Mouse (Mus musculus) intestine, embryonic 15.5 days (tissue): ENCODE measurements around the gene Cdk14. TPM values are rescaled to one million over a fixed set of nuclear protein-coding genes. Genes with fewer than 3 reads are reported as not detected.

Experiments
- ATAC-seq: fragments of 200-750 bp; cut with Nextera tagmentation; 2 replicates; pipeline ENCODE4 v1.8.0; 2017; ENCODE audit warnings: moderate TSS enrichment, moderate library complexity
- H3K27ac ChIP-seq: fragments of 300-500 bp; sonication (generic); 2 replicates; pipeline ENCODE4 v1.5.1; 2015; ENCODE audit warnings: mild to moderate bottlenecking, inconsistent platforms
- H3K27me3 ChIP-seq: fragments of 300-500 bp; sonication (generic); replicated peaks from 2 replicates; pipeline ENCODE4 v1.6.1; 2015; ENCODE audit warnings: inconsistent platforms
- H3K36me3 ChIP-seq: fragments of 300-500 bp; sonication (generic); 2 replicates; pipeline ENCODE4 v1.6.1; 2015; ENCODE audit warnings: inconsistent platforms
- H3K4me1 ChIP-seq: fragments of 300-500 bp; sonication (generic); replicated peaks from 2 replicates; pipeline ENCODE4 v1.6.1; 2015; ENCODE audit warnings: inconsistent platforms
- H3K4me2 ChIP-seq: fragments of 300-500 bp; sonication (generic); replicated peaks from 2 replicates; pipeline ENCODE4 v1.6.1; 2015; ENCODE audit warnings: mild to moderate bottlenecking, inconsistent platforms
- H3K4me3 ChIP-seq: fragments of 300-500 bp; sonication (generic); replicated peaks from 2 replicates; pipeline ENCODE4 v1.5.1; 2015; ENCODE audit warnings: inconsistent platforms
- H3K9ac ChIP-seq: fragments of 300-500 bp; sonication (generic); 2 replicates; pipeline ENCODE4 v1.6.1; 2015; ENCODE audit warnings: inconsistent platforms
- H3K9me3 ChIP-seq: fragments of 300-500 bp; sonication (generic); 2 replicates; pipeline ENCODE4 v1.6.1; 2016; ENCODE audit warnings: inconsistent platforms
- whole genome bisulfite sequencing: fragments of 180-500 bp; shearing (Covaris S2); methylation state at CpG from one replicate; pipeline ENCODE4 v1.1.7; 2015; 5-methylcytosine and 5-hydroxymethylcytosine counted together
- polyA plus RNA-seq: library from polyadenylated mRNA; unstranded; fragments of >200 nt; fragmentation: Nextera tagmentation; extraction: Ambion mirVana; gene quantifications from 2 replicates; pipeline ENCODE4 v1.2.1, GENCODE M21; 2015

The Cdk14 gene
- polyA plus RNA-seq, 1 experiment from 2014 or later = 16.6 TPM

DNA sequence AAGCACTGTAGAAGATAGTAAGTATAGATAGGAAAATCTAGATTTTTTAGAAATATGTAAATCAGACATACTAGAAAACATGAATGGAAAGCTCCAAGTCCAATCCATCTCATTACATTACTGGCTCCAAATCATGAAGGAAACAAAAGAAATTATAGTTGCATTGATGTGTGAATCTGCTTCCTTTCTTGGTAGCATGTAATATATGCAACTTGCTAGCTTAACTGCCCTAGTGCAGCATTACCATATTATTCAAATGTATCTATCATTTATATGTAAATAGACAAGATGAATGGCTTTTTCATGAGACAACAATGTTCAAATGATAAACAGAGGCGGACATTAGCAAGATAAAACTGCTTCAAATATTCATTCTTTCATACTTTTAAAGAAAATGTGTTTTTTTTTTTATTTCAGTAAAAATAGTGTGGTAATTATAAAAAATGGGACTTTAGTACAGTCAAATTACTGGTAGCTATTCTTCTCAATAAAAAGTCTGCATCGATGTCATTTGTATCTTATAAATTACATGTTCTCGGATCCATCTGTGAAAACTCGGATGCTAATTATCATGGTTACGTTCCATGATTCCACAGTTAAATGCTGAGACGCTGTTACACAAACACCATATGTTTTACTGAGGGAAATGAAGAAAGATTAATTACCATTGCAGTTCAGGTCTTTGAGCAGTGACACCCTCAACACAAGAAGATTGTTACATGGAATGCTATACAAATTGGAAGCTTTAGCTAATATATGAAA, 285.8 kb downstream of the Cdk14 start:
- Histone ChIP-seq H3K9ac (no peak overlapping the region), H3K4me2 (no peak overlapping the region), H3K36me3 (no peaks in the 10 kb centered on the region), H3K27ac (no peak overlapping the region), H3K9me3 (no peaks in the 10 kb centered on the region), H3K4me3 (no peak overlapping the region), H3K27me3 (no peaks in the 10 kb centered on the region), H3K4me1 (no peaks in the 10 kb centered on the region)
- no peak for ATAC-seq
- WGBS = 76% methylated on average over 6 of the region's 6 CpGs

DNA sequence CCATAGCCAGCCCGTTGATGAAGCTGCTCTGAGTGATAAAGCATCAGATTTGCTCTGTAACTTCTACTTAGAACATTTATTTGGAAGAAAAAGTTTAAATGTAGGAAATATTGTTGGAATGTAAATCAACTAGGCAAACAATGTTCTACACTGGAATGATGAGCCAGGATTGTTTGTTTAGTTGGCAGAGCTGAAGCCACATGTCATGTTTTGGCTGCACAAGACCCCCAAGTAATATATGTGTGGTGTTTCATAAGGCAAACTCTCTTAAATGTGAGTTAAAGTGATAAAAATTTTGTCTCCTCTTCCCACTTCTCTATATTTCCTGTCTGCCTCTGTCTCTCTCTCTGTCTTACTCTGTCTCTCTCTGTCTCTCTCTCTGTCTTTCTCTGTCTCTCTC, 291.3 kb downstream of the Cdk14 start:
- no peak for ATAC-seq
- H3K9ac ChIP-seq = no peak overlapping the region
- H3K27me3 ChIP-seq = no peaks in the 10 kb centered on the region
- no peaks in the 10 kb centered on the region for H3K36me3 ChIP-seq
- H3K4me1 ChIP-seq = 0 out of 2 replicates have a peak, but pooled peaks cover 2% of the 10 kb centered on the region
- H3K9me3 ChIP-seq = no peaks in the 10 kb centered on the region
- H3K4me2 ChIP-seq = no peak overlapping the region
- 38% methylated on average over 1 of the region's 1 CpGs for WGBS
- no peak overlapping the region for H3K4me3 ChIP-seq
- H3K27ac ChIP-seq = no peak overlapping the region

DNA sequence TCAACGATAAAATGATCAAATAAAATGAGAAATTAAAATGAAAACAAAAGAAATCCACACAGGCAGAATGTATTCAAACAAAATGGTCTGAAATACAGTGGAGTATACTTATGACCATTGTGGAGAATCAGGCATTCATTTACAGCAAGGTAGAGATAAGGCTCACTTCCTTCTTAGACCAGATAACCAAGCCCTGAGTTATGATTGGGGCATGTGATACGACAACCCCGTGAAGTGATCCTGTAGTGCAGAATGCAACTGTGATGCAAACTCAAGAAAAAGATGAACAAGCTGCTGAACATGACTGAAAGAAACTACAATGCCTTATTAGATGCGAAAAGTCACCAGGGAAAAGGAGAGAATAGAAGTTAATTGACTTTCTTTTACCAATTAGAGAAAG, 295.5 kb downstream of the Cdk14 start:
- Histone ChIP-seq H3K27me3 (no peaks in the 10 kb centered on the region), H3K9ac (no peak overlapping the region), H3K27ac (no peak overlapping the region), H3K4me1 (0 out of 2 replicates have a peak, but pooled peaks cover 2% of the 10 kb centered on the region), H3K9me3 (no peaks in the 10 kb centered on the region), H3K4me3 (no peak overlapping the region), H3K36me3 (no peaks in the 10 kb centered on the region), H3K4me2 (no peak overlapping the region)
- peak; percentile 45; the same call in 1 of the 2 replicates for ATAC-seq
- WGBS = 80% methylated on average over 4 of the region's 4 CpGs

DNA sequence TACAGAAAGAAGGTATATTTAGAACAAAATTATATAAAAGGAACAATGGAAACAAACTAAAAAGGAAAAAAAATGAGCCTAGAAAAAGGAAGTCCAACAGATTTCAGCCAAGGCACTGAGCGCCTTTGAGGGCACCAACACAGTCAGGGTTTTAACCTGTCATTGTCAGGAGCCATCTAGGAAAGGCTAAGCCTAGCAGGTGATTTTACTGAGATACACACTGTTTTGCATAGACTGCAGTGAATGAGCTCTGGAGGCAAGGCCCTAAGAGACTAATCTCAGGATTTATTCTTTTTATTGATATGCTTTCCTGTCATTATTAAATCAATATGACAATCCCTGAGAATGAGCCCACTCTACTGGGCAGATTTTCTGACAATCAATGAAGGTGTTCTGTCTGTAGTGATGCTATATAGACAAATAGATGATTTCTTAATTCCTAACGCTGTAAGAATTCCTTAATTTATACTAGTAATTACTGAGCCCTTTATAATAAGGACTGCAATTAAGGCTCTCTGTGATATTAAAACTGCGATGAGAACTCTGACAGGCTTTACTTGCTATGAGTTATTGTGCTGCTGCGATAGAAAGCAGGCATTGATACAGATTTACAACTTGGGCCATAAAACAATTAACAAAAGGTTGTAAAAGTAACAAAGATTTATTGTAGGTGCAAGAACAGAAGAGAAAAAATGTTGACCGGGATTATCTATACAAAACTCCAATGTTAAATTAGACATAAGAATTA, 303.2 kb downstream of the Cdk14 start:
- H3K4me2 ChIP-seq = no peak overlapping the region
- no peak overlapping the region for H3K4me3 ChIP-seq
- no peaks in the 10 kb centered on the region for H3K9me3 ChIP-seq
- ATAC-seq = peak; percentile 87
- 35% methylated on average over 5 of the region's 5 CpGs for WGBS
- H3K36me3 ChIP-seq = no peaks in the 10 kb centered on the region
- H3K9ac ChIP-seq = no peak overlapping the region
- H3K27ac ChIP-seq = no peak overlapping the region
- no peaks in the 10 kb centered on the region for H3K4me1 ChIP-seq
- H3K27me3 ChIP-seq = no peaks in the 10 kb centered on the region

DNA sequence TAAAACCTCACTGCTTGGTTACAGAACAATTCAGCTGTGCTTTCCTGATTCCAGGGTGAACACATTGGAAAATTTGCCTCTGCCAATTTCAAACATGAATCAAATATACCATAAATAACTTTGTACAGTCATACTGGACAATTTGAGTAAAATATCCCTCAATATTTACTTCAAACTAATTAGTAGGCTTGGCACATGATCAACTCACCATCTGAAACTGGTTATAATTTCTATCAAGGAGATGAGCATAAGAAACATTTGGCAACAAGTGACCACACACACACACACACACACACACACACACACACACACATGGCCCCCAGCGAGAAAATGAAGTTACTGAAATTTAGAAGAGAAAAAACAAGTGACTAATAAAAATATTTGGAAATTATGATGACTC, 304.6 kb downstream of the Cdk14 start:
- no peaks in the 10 kb centered on the region for H3K9me3 ChIP-seq
- whole genome bisulfite sequencing = 72% methylated on average over 1 of the region's 1 CpGs
- no peaks in the 10 kb centered on the region for H3K36me3 ChIP-seq
- H3K9ac ChIP-seq = no peak overlapping the region
- no peak for ATAC-seq
- H3K27me3 ChIP-seq = no peaks in the 10 kb centered on the region
- no peaks in the 10 kb centered on the region for H3K4me1 ChIP-seq
- H3K27ac ChIP-seq = no peak overlapping the region
- no peak overlapping the region for H3K4me3 ChIP-seq
- no peak overlapping the region for H3K4me2 ChIP-seq

DNA sequence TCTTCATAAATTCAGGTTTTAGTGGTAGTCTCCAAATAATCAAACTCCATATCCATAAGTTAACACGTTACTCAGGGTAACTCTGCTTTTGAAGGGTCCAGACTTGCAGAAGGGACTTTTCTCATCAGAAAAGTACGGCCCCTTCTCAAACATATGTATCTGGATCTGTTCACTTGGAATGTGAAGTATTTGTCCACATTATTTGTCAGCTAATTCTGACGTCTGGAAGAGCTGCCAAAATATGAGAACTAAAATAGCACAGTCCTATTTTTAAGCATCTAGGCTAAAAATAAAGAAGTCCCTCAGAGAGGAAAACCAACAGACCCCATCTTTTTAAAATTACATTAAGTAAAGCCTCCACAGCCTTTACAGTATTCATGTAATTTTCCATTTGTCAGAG, 310.5 kb downstream of the Cdk14 start:
- H3K36me3 ChIP-seq = no peaks in the 10 kb centered on the region
- H3K4me3 ChIP-seq = no peak overlapping the region
- H3K4me1 ChIP-seq = no peaks in the 10 kb centered on the region
- H3K9me3 ChIP-seq = no peaks in the 10 kb centered on the region
- 32% methylated on average over 3 of the region's 3 CpGs for WGBS
- H3K27ac ChIP-seq = no peak overlapping the region
- no peak overlapping the region for H3K4me2 ChIP-seq
- no peaks in the 10 kb centered on the region for H3K27me3 ChIP-seq
- ATAC-seq = no peak
- no peak overlapping the region for H3K9ac ChIP-seq

DNA sequence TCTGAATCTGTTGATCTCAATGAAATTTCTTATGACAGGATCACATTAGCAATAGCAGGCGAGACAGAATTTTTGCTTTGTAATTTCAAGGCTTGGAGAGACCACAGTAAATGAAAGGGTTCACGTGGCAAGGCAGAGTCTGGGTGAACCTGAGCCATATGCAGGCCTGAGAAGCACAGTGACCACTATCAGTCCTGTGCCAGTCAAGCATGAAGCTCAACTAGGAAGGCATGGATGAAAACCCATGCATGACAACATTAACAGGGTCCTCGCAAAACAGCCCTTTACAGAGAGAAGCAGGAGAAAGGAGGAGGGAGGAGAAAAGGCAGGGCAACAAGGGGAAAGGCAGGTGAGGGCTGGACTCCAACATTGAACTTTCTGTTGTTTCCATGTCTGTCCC, 311.1 kb downstream of the Cdk14 start:
- Histone ChIP-seq H3K4me1 (no peaks in the 10 kb centered on the region), H3K4me2 (no peak overlapping the region), H3K9ac (no peak overlapping the region), H3K9me3 (no peaks in the 10 kb centered on the region), H3K36me3 (no peaks in the 10 kb centered on the region), H3K4me3 (no peak overlapping the region), H3K27me3 (no peaks in the 10 kb centered on the region), H3K27ac (no peak overlapping the region)
- 91% methylated on average over 3 of the region's 3 CpGs for whole genome bisulfite sequencing
- ATAC-seq = no peak

DNA sequence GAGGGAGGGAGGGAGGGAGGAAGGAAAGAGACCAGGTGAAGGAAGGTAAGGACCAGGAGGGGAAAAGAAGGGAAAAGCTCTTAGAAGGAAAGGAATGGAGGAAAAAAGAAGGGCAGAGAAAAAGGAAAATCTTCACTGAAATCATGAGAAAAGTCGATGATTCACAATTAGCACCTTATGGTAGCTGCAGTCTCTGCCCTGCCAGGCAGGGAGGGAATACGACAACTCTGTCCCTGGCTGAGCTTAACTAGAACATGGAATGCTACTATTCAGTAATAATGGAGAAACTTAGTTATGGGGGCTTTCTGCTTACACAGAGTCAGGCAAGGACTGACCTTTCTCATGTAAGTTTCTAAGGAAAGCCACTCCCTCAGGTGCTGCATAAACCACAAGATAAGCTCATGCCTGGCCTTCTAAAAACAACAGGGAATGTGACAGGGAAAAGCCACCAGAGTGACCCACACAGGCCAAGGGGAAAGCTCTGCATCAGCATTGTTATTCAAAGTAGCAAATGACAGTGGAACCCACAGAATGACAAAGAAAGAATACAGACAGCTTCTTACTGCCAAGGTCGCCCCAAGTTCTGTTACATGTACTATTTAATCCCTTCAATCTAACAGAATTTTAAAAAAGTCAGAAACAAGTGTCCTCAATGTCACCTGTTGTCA, 323.7 kb downstream of the Cdk14 start:
- ATAC-seq = no peak
- no peaks in the 10 kb centered on the region for H3K27me3 ChIP-seq
- no peaks in the 10 kb centered on the region for H3K9me3 ChIP-seq
- no peaks in the 10 kb centered on the region for H3K4me1 ChIP-seq
- 70% methylated on average over 3 of the region's 3 CpGs for WGBS
- no peak overlapping the region for H3K9ac ChIP-seq
- H3K4me2 ChIP-seq = no peak overlapping the region
- no peak overlapping the region for H3K27ac ChIP-seq
- H3K36me3 ChIP-seq = no peaks in the 10 kb centered on the region
- H3K4me3 ChIP-seq = no peak overlapping the region

DNA sequence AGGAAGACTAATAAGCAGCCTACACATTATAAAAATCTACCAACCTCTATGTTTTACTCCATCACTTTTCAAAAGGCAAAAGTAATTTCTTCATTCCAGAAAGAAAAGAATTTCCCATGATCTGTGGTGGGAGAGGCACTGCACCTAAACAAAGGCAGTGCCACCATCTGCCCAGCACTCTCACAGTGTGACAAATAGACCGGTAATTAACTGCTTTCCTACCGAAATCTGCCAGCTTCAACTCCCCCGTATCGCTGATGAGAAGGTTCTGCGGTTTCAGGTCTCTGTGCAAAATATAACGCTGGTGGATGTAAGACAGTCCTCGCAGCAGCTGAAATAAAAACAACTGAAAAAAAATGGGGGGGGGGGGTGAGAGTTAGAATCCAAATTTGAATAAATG, 327.4 kb downstream of the Cdk14 start:
- Histone ChIP-seq H3K27ac (no peak overlapping the region), H3K9ac (no peak overlapping the region), H3K4me1 (no peaks in the 10 kb centered on the region), H3K36me3 (no peaks in the 10 kb centered on the region), H3K27me3 (no peaks in the 10 kb centered on the region), H3K9me3 (no peaks in the 10 kb centered on the region), H3K4me3 (no peak overlapping the region), H3K4me2 (no peak overlapping the region)
- no peak for ATAC-seq
- 88% methylated on average over 7 of the region's 7 CpGs for WGBS

DNA sequence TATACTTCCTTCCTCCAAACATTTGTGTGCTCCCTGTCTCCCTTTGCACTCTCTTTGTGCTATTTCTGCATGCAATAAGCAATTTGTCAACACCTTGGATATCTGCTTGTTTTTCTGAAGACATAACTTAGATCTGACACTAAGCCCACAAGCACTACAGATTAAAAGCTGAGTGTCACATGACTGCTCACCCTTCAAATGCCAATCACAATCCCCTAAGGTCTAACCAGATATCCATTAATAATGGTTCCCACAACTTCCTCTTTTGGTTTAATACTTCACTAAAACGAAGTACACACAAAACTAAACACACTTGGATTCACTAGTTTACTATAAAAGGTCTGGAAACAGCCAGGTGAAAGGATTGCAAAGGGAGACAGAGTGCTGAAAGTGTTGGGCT, 348.6 kb downstream of the Cdk14 start:
- no peak overlapping the region for H3K27ac ChIP-seq
- no peaks in the 10 kb centered on the region for H3K4me1 ChIP-seq
- WGBS = 69% methylated on average over 1 of the region's 1 CpGs
- no peak overlapping the region for H3K4me2 ChIP-seq
- ATAC-seq = no peak
- no peak overlapping the region for H3K9ac ChIP-seq
- no peak overlapping the region for H3K4me3 ChIP-seq
- no peaks in the 10 kb centered on the region for H3K9me3 ChIP-seq
- no peaks in the 10 kb centered on the region for H3K36me3 ChIP-seq
- H3K27me3 ChIP-seq = no peaks in the 10 kb centered on the region

DNA sequence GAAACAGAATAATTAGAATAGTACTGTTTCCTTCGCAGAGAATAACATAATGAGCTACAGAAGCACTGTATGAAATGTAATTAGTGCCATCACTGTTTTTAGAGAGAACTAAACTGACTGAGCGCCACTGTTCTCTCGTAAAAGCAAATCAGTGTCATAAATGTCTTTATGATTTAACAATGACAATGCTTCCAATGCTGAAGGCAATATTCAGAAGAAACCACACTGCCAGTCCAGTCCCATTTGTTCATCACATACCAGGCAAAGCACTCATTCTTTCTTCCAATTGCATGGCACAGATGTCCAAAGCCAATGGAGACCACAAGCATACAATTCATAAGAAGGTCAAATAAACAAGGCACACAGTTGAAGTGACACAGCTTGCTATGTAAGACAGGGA, 355.4 kb downstream of the Cdk14 start:
- Histone ChIP-seq H3K9me3 (no peaks in the 10 kb centered on the region), H3K27me3 (no peaks in the 10 kb centered on the region), H3K27ac (no peak overlapping the region), H3K4me3 (no peak overlapping the region), H3K36me3 (no peaks in the 10 kb centered on the region), H3K9ac (no peak overlapping the region), H3K4me2 (no peak overlapping the region), H3K4me1 (no peaks in the 10 kb centered on the region)
- WGBS = 82% methylated on average over 3 of the region's 3 CpGs
- no peak for ATAC-seq

DNA sequence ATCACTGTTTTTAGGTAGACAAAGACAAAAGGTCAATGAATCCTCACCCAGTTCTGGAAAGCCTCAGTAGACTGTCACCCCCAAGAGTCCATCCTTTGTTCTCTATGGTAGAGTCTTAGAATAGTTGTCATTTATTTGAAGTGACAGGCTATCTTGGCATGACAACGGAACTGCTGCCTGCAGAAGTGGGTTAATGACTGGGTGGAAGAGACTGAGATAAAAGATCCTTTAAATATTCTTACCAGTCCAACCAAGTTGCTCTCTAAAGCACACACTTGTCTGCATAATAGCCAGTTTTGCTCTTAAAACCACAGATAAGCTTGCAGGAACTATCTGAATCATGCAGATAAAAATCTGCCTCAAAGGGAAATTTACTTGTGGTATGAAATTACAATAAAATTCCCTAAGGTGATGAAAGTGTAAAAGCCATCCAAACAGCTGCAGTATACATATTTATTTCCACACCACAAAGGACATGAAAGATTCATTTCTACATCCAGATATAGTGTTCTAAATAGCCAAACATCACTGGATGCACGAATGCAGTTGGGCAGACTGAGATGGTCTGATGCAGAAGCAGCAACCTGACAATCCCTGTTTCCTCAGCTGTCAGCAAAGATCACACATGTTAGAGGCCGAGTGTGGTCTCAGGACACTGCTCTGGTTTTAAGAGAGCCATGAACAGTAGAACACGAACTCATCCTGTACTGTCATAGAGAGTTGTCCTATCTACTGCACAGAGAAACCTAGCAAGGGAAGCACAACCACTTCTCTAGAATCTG, 363.8 kb downstream of the Cdk14 start:
- H3K27me3 ChIP-seq = no peaks in the 10 kb centered on the region
- H3K4me1 ChIP-seq = no peaks in the 10 kb centered on the region
- H3K9me3 ChIP-seq = no peaks in the 10 kb centered on the region
- H3K27ac ChIP-seq = no peak overlapping the region
- no peak overlapping the region for H3K4me3 ChIP-seq
- ATAC-seq = no peak
- 61% methylated on average over 4 of the region's 4 CpGs for WGBS
- no peak overlapping the region for H3K4me2 ChIP-seq
- H3K9ac ChIP-seq = no peak overlapping the region
- H3K36me3 ChIP-seq = no peaks in the 10 kb centered on the region
